Mouse (Mus musculus): ENCODE measurements around the gene Cit. TPM values are rescaled to one million over a fixed set of nuclear protein-coding genes. Genes with fewer than 3 reads are reported as not detected.

Cit gene
- polyA plus RNA-seq, 1 experiment from 2014 or later, result 4.8 TPM

GRCm38 (mm10) chr5:115947622-115948353 lies 102.7 kb downstream of the Cit start:
- H3K27ac ChIP-seq (ENCODE audit: low read length), result no peak overlapping the region
- H3K9me3 ChIP-seq (ENCODE audit: low read length), result no peaks in the 10 kb centered on the region
- no peaks in the 10 kb centered on the region for H3K27me3 ChIP-seq (replicated peaks; ENCODE audit: insufficient read depth, low read length)
- H3K4me1 ChIP-seq (ENCODE audit: insufficient read depth, low read depth, low read length), result no peaks in the 10 kb centered on the region
- DNase-seq (ENCODE audit: low spot score), result no peak
- no peak for ATAC-seq
- WGBS, result 93% methylated on average over 15 of the region's 15 CpGs
- no peaks in the 10 kb centered on the region for H3K36me3 ChIP-seq (ENCODE audit: insufficient read depth, low read length)
- TF ChIP-seq EP300 (IDR thresholded peaks at IDR 0.05), result no peak
- no peak overlapping the region for H3K4me3 ChIP-seq (ENCODE audit: low read depth, low read length)
- no peak overlapping the region for H3K4me2 ChIP-seq (replicated peaks; ENCODE audit: low read depth, low read length)
- no peak overlapping the region for H3K9ac ChIP-seq (replicated peaks; ENCODE audit: low read depth)

- H3K27me3 ChIP-seq (replicated peaks; ENCODE audit: insufficient read depth, low read length), result no peaks in the 10 kb centered on the region
- DNase-seq (ENCODE audit: low spot score) (no peak), ATAC-seq (no peak)
- no peak overlapping the region for H3K4me2 ChIP-seq (replicated peaks; ENCODE audit: low read depth, low read length)
- TF ChIP-seq EP300 (IDR thresholded peaks at IDR 0.05) (no peak), CTCF (IDR thresholded peaks at IDR 0.05) (peak; percentile 14; the same call in 1 of the 2 replicates)
- no peak overlapping the region for H3K4me3 ChIP-seq (ENCODE audit: low read depth, low read length)
- H3K9ac ChIP-seq (replicated peaks; ENCODE audit: low read depth), result no peak overlapping the region
- WGBS, result 81% methylated on average over 7 of the region's 7 CpGs
- H3K27ac ChIP-seq (ENCODE audit: low read length), result no peak overlapping the region
- no peaks in the 10 kb centered on the region for H3K9me3 ChIP-seq (ENCODE audit: low read length)
- H3K36me3 ChIP-seq (ENCODE audit: insufficient read depth, low read length), result no peaks in the 10 kb centered on the region
- no peaks in the 10 kb centered on the region for H3K4me1 ChIP-seq (ENCODE audit: insufficient read depth, low read depth, low read length)
Measured at GRCm38 (mm10) chr5:115950936-115951335, 105.9 kb downstream of the Cit start.

- Histone ChIP-seq H3K36me3 (ENCODE audit: insufficient read depth, low read length) (0 out of 2 replicates have a peak, but pooled peaks cover 5% of the 10 kb centered on the region), H3K9me3 (ENCODE audit: low read length) (no peaks in the 10 kb centered on the region)
- no peak for ATAC-seq
Measured at GRCm38 (mm10) chr5:115953173-115953572, 108.1 kb downstream of the Cit start.

GRCm38 (mm10) chr5:115954084-115954483 lies 109.0 kb downstream of the Cit start:
- 93% methylated on average over 6 of the region's 6 CpGs for WGBS
- H3K36me3 ChIP-seq (ENCODE audit: insufficient read depth, low read length), result 0 out of 2 replicates have a peak, but pooled peaks cover 5% of the 10 kb centered on the region
- H3K4me2 ChIP-seq (replicated peaks; ENCODE audit: low read depth, low read length), result no peak overlapping the region
- TF ChIP-seq CTCF (IDR thresholded peaks at IDR 0.05) (no peak), EP300 (IDR thresholded peaks at IDR 0.05) (no peak)
- H3K9ac ChIP-seq (replicated peaks; ENCODE audit: low read depth), result no peak overlapping the region
- H3K27me3 ChIP-seq (replicated peaks; ENCODE audit: insufficient read depth, low read length), result no peaks in the 10 kb centered on the region
- ATAC-seq (no peak), DNase-seq (ENCODE audit: low spot score) (no peak)
- no peak overlapping the region for H3K4me3 ChIP-seq (ENCODE audit: low read depth, low read length)
- no peak overlapping the region for H3K27ac ChIP-seq (ENCODE audit: low read length)
- H3K4me1 ChIP-seq (ENCODE audit: insufficient read depth, low read depth, low read length), result no peaks in the 10 kb centered on the region
- no peaks in the 10 kb centered on the region for H3K9me3 ChIP-seq (ENCODE audit: low read length)

More at GRCm38 (mm10) chr5:115953173-115953572, 108.1 kb downstream of the Cit start:
- WGBS, result 98% methylated on average over 6 of the region's 6 CpGs
- TF ChIP-seq EP300 (IDR thresholded peaks at IDR 0.05) (no peak), CTCF (IDR thresholded peaks at IDR 0.05) (peak; percentile 68)
- Histone ChIP-seq H3K4me3 (ENCODE audit: low read depth, low read length) (no peak overlapping the region), H3K4me2 (replicated peaks; ENCODE audit: low read depth, low read length) (no peak overlapping the region), H3K27ac (ENCODE audit: low read length) (no peak overlapping the region), H3K4me1 (ENCODE audit: insufficient read depth, low read depth, low read length) (no peaks in the 10 kb centered on the region), H3K27me3 (replicated peaks; ENCODE audit: insufficient read depth, low read length) (no peaks in the 10 kb centered on the region), H3K9ac (replicated peaks; ENCODE audit: low read depth) (no peak overlapping the region)
- no peak for DNase-seq (ENCODE audit: low spot score)

DNA sequence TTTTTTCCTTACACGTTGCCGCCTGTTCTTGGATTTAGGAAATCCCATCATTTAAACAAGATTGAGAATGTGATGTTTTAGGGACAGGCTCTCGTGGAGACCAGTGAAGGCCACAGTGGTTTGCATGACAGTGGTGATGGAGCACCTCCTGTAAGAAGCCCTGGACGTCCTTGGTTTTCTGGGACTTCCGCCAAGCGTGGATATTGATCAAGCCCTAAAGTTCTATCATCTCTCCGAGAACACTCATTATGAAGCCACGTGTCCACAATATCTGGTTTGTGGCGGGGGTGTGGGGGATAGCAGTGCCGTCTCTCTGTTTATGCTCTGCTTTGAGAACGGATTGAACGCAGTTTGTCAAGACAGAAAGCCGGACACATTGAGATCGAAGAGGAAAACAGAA lies 109.5 kb downstream of the Cit start:
- Histone ChIP-seq H3K4me3 (ENCODE audit: low read depth, low read length) (no peak overlapping the region), H3K36me3 (ENCODE audit: insufficient read depth, low read length) (0 out of 2 replicates have a peak, but pooled peaks cover 5% of the 10 kb centered on the region), H3K9me3 (ENCODE audit: low read length) (no peaks in the 10 kb centered on the region), H3K4me2 (replicated peaks; ENCODE audit: low read depth, low read length) (no peak overlapping the region), H3K27me3 (replicated peaks; ENCODE audit: insufficient read depth, low read length) (no peaks in the 10 kb centered on the region), H3K9ac (replicated peaks; ENCODE audit: low read depth) (no peak overlapping the region), H3K4me1 (ENCODE audit: insufficient read depth, low read depth, low read length) (no peaks in the 10 kb centered on the region), H3K27ac (ENCODE audit: low read length) (no peak overlapping the region)
- TF ChIP-seq CTCF (IDR thresholded peaks at IDR 0.05), result no peak
- no peak for TF ChIP-seq EP300 (IDR thresholded peaks at IDR 0.05)
- DNase-seq (ENCODE audit: low spot score) (no peak), ATAC-seq (no peak)
- 84% methylated on average over 14 of the region's 14 CpGs for WGBS

GRCm38 (mm10) chr5:115955131-115955530 lies 110.1 kb downstream of the Cit start:
- H3K36me3 ChIP-seq (ENCODE audit: insufficient read depth, low read length), result 0 out of 2 replicates have a peak, but pooled peaks cover 5% of the 10 kb centered on the region
- DNase-seq (ENCODE audit: low spot score) (no peak), ATAC-seq (no peak)
- TF ChIP-seq CTCF (IDR thresholded peaks at IDR 0.05) (no peak), EP300 (IDR thresholded peaks at IDR 0.05) (no peak)
- H3K9ac ChIP-seq (replicated peaks; ENCODE audit: low read depth), result no peak overlapping the region
- H3K4me2 ChIP-seq (replicated peaks; ENCODE audit: low read depth, low read length), result no peak overlapping the region
- no peaks in the 10 kb centered on the region for H3K27me3 ChIP-seq (replicated peaks; ENCODE audit: insufficient read depth, low read length)
- no peaks in the 10 kb centered on the region for H3K4me1 ChIP-seq (ENCODE audit: insufficient read depth, low read depth, low read length)
- H3K9me3 ChIP-seq (ENCODE audit: low read length), result no peaks in the 10 kb centered on the region
- H3K27ac ChIP-seq (ENCODE audit: low read length), result no peak overlapping the region
- H3K4me3 ChIP-seq (ENCODE audit: low read depth, low read length), result no peak overlapping the region
- 96% methylated on average over 14 of the region's 14 CpGs for WGBS
